Mouse (Mus musculus): ENCODE results near the gene Ppp4r3b.

DNA sequence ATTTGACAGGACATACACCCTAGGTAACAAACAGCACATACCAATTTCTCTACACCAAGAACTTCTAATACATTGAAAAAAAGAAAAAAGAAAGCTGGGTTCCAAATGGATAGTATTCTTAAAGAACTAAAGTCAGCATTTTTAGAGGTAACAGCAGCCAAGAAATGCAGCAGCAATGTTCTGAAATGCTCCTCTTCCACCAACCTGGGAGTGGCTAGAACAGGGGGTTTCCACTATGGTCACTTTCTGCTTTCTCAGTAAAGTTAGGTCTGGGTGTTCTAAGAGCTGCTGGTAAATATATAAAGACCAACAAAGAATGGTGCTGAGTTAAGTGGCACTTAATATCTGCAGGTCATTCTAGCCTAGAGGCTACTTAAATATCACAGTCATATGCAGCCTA lies 46.4 kb downstream of the Ppp4r3b start:
- no peak for TF ChIP-seq MEF2A (IDR thresholded peaks at IDR 0.05; ENCODE audit: extremely low read depth, insufficient replicate concordance, low read depth, low read length, poor library complexity, severe bottlenecking)
- no peak for TF ChIP-seq SIN3A (IDR thresholded peaks at IDR 0.05; ENCODE audit: low read length)
- no peak for TF ChIP-seq BHLHE40 (IDR thresholded peaks at IDR 0.05; ENCODE audit: borderline replicate concordance, low read depth, low read length)
- no peak for TF ChIP-seq POLR2AphosphoS2 (IDR thresholded peaks at IDR 0.05; ENCODE audit: low read length)
- TF ChIP-seq GABPA (IDR thresholded peaks at IDR 0.05; ENCODE audit: low read depth, low read length) = no peak
- no peak for TF ChIP-seq RCOR1 (IDR thresholded peaks at IDR 0.05; ENCODE audit: low read depth, low read length)
- TF ChIP-seq POLR2A (IDR thresholded peaks at IDR 0.05; ENCODE audit: control insufficient read depth in 1 of 2, insufficient read depth in 1 of 2, low read depth in 1 of 2, low read length in 2 of 2, poor library complexity in 1 of 2) = no peak
- no peak for TF ChIP-seq CTCF (IDR thresholded peaks at IDR 0.05 in 2 of 3, conservative IDR thresholded peaks at IDR 0.05 in 1 of 3; ENCODE audit: control insufficient read depth in 1 of 3, insufficient read depth in 1 of 3, low read depth in 2 of 3, low read length in 3 of 3, poor library complexity in 1 of 3, severe bottlenecking in 1 of 3)
- no peak for TF ChIP-seq MAZ (IDR thresholded peaks at IDR 0.05; ENCODE audit: low read depth, low read length)
- TF ChIP-seq EP300 (IDR thresholded peaks at IDR 0.05; ENCODE audit: low read depth in 1 of 2, low read length in 2 of 2) = no peak
- TF ChIP-seq CHD1 (IDR thresholded peaks at IDR 0.05; ENCODE audit: low read depth, low read length) = no peak
- no peak for TF ChIP-seq MAFK (IDR thresholded peaks at IDR 0.05; ENCODE audit: borderline replicate concordance, low read depth, low read length)
- no peak for TF ChIP-seq ETS1 (IDR thresholded peaks at IDR 0.05; ENCODE audit: low read depth, low read length)
